Comparison of ENCODE assay signal across 23 mouse cellular contexts in the genomic region with DNA sequence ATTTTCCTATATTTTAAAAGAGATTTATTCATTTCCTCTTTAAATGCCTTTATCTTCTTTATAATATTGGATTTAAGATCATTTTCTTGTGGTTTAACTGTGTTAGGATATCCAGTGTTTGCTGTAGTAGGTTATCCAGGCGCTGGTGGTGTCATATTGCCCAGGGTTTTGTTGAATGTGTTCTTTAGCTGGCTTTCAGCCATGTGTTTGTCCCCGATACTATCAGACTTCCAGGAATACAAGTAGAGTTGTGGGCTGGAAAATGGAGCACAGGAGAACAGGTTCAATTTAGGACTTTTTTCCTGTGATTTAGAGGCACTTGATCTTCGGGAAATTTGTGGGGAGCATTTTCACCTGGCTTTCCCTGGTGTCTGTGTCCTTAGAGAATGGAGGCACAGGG. TPM values are rescaled to one million over a fixed set of nuclear protein-coding genes. Genes with fewer than 3 reads are reported as not detected.
DNase-seq lines count a peak whose midpoint lies in the region; ATAC-seq and TF ChIP-seq lines count a peak whose summit lies in the region.
"Had no signal": no experiment of that assay in that cellular context is flagged by ENCODE, and none has a peak within 500 bp of the region (broad histone marks: within the 10 kb centered on the region; RNA-seq: fewer than 3 reads in every experiment).

No protein-coding gene starts in this region.

- H3K9ac ChIP-seq in liver, adult 2 months (ENCODE audit: low read depth, low read length), result 0 out of 2 replicates have a peak overlapping the region, but pooled peaks have one; percentile 18
- no peak overlapping the region for H3K9ac ChIP-seq in liver, embryonic 12.5 days
- no peak overlapping the region for H3K9ac ChIP-seq in liver, postnatal 0 days (replicated peaks)
- no peak overlapping the region for H3K9ac ChIP-seq in liver, embryonic 11.5 days (ENCODE audit: low read depth, low read length)

- H3K4me1 ChIP-seq in liver, adult 2 months (ENCODE audit: control insufficient read depth, insufficient read depth, low read length), result peaks cover 6% of the 10 kb centered on the region
- H3K4me1 ChIP-seq in liver, embryonic 12.5 days, result no peaks in the 10 kb centered on the region
- H3K4me1 ChIP-seq in liver, postnatal 0 days (ENCODE audit: insufficient read depth), result peaks cover 2% of the 10 kb centered on the region
- H3K4me1 ChIP-seq in liver, embryonic 11.5 days (replicated peaks; ENCODE audit: control insufficient read depth, insufficient read depth, low read length), result no peaks in the 10 kb centered on the region

- no peak overlapping the region for H3K4me2 ChIP-seq in liver, embryonic 12.5 days
- H3K4me2 ChIP-seq in liver, postnatal 0 days (ENCODE audit: low read depth, low read length), result no peak overlapping the region
- no peak overlapping the region for H3K4me2 ChIP-seq in liver, embryonic 11.5 days

- H3K9me3 ChIP-seq in liver, embryonic 12.5 days (replicated peaks), result peaks cover 8% of the 10 kb centered on the region; the same call in 1 of the 2 replicates
- no peaks in the 10 kb centered on the region for H3K9me3 ChIP-seq in liver, postnatal 0 days (ENCODE audit: low read length)
- H3K9me3 ChIP-seq in liver, embryonic 11.5 days (ENCODE audit: control insufficient read depth, low read length), result 0 out of 2 replicates have a peak, but pooled peaks cover 3% of the 10 kb centered on the region
- H3K9me3 ChIP-seq: G1E had no signal

- peak overlapping the region; percentile 73 for H3K27ac ChIP-seq in liver, adult 2 months (replicated peaks; ENCODE audit: insufficient read depth, low read depth, low read length)
- no peak overlapping the region for H3K27ac ChIP-seq in liver, embryonic 12.5 days
- peak overlapping the region; percentile 69 for H3K27ac ChIP-seq in liver, postnatal 0 days (ENCODE audit: low read depth)
- no peak overlapping the region for H3K27ac ChIP-seq in liver, embryonic 11.5 days (ENCODE audit: low read depth, low read length)

- no peaks in the 10 kb centered on the region; the same call in 1 of the 2 replicates for H3K79me2 ChIP-seq in liver, adult 2 months (ENCODE audit: control insufficient read depth, insufficient read depth, low read length)

- WGBS in liver, adult 2 months, result 12% methylated on average over 3 of the region's 3 CpGs
- WGBS in liver, embryonic 12.5 days (ENCODE audit: insufficient replicate concordance), result 36% methylated on average over 3 of the region's 3 CpGs
- 47% methylated on average over 3 of the region's 3 CpGs for WGBS in liver, postnatal 0 days (ENCODE audit: insufficient replicate concordance)
- WGBS in liver, embryonic 11.5 days, result 64% methylated on average over 3 of the region's 3 CpGs

- TF ChIP-seq CTCF in liver, adult 2 months (IDR thresholded peaks at IDR 0.05; ENCODE audit: low read depth, low read length), result no peak
- no peak for TF ChIP-seq CTCF in liver, postnatal 0 days (IDR thresholded peaks at IDR 0.05; ENCODE audit: low read depth)

- peak overlapping the region; percentile 45 for H3K4me3 ChIP-seq in liver, adult 2 months (ENCODE audit: insufficient read depth, low read depth, low read length)
- H3K4me3 ChIP-seq in liver, embryonic 12.5 days, result no peak overlapping the region
- no peak overlapping the region for H3K4me3 ChIP-seq in liver, postnatal 0 days (ENCODE audit: low read depth, low read length)
- H3K4me3 ChIP-seq in liver, embryonic 11.5 days (ENCODE audit: low read depth, low read length), result no peak overlapping the region

- TF ChIP-seq EP300 in liver, postnatal 0 days (IDR thresholded peaks at IDR 0.05; ENCODE audit: low read depth), result no peak

- H3K36me3 ChIP-seq in liver, adult 2 months (ENCODE audit: control insufficient read depth, insufficient read depth, low read length), result peaks cover 7% of the 10 kb centered on the region
- no peaks in the 10 kb centered on the region for H3K36me3 ChIP-seq in liver, embryonic 12.5 days
- H3K36me3 ChIP-seq in liver, postnatal 0 days (replicated peaks; ENCODE audit: insufficient read depth, low read length), result no peaks in the 10 kb centered on the region
- H3K36me3 ChIP-seq in liver, embryonic 11.5 days (ENCODE audit: control insufficient read depth, insufficient read depth, low read length), result no peaks in the 10 kb centered on the region
- H3K36me3 ChIP-seq: G1E had no signal

- DNase-seq in liver, adult 2 months (ENCODE audit: extremely low read depth, low read depth, low spot score), result peak; percentile 84
- DNase-seq in liver, postnatal 0 days, result peak; percentile 33
- no peak for DNase-seq in liver, embryonic 11.5 days (ENCODE audit: low spot score)
- DNase-seq: adrenal gland, adult 2 months; adrenal gland, adult 8-10 months; adrenal gland, postnatal 10 days; adrenal gland, postnatal 14 days; adrenal gland, postnatal 25 days; adrenal gland, postnatal 36 days; B cell, adult 2 months; cerebellum, adult 11 months; cerebellum, adult 11-12 months; cerebellum, adult 18-20 months had no signal

- H3K27me3 ChIP-seq in liver, adult 2 months (ENCODE audit: control insufficient read depth, insufficient read depth, low read length), result no peaks in the 10 kb centered on the region; the same call in 1 of the 2 replicates
- no peaks in the 10 kb centered on the region for H3K27me3 ChIP-seq in liver, embryonic 12.5 days (replicated peaks)
- H3K27me3 ChIP-seq in liver, postnatal 0 days (ENCODE audit: insufficient read depth, low read length), result no peaks in the 10 kb centered on the region
- H3K27me3 ChIP-seq in liver, embryonic 11.5 days (replicated peaks; ENCODE audit: control insufficient read depth, insufficient read depth, low read length), result no peaks in the 10 kb centered on the region
- H3K27me3 ChIP-seq: CH12.LX, Patski had no signal

- no peak for ATAC-seq in liver, embryonic 12.5 days
- peak; percentile 86 for ATAC-seq in liver, postnatal 0 days
- no peak for ATAC-seq in liver, embryonic 11.5 days (replicated peaks; ENCODE audit: low FRiP score)
- ATAC-seq: activated CD4-positive, CD25-positive, alpha-beta regulatory T cell, adult 4 months; CD4-positive, CD25-positive, alpha-beta regulatory T cell, adult 4 months; Patski had no signal

- TF ChIP-seq POLR2A in liver, adult 2 months (IDR thresholded peaks at IDR 0.05; ENCODE audit: extremely low read depth, insufficient read depth, low read length), result no peak

RNA-seq across cellular contexts. Expression of a gene that starts 19.8 kb away (rescaled TPM):
- total RNA-seq in liver, adult 2 months (2014; rRNA removed), result 1,515 and 1,916 TPM in 2 replicates
- 1,145 and 1,548 TPM in 2 replicates for polyA plus RNA-seq in liver, adult 2 months (2012; rRNA removed)
- not detected in 2 replicates for polyA plus RNA-seq in liver, embryonic 12.5 days (2016; fragmentation: Nextera tagmentation; extraction: Ambion mirVana)
- polyA plus RNA-seq in liver, postnatal 0 days (2015; fragmentation: Nextera tagmentation; extraction: Ambion mirVana), result 0.31 and 0.33 TPM in 2 replicates
- not detected in 2 replicates for polyA plus RNA-seq in liver, embryonic 11.5 days (2014; fragmentation: Nextera tagmentation; extraction: Ambion mirVana)
- total RNA-seq: adrenal gland, postnatal 25 days; CH12.LX; ES-E14; MEL had no signal
- polyA plus RNA-seq: activated CD4-positive, CD25-positive, alpha-beta regulatory T cell, adult 4 months; brain, embryonic 14.5 days; C2C12; CD4-positive, CD25-positive, alpha-beta regulatory T cell, adult 4 months; G1E; Patski had no signal

Comparison
In these comparisons a context has a peak if more than half of its experiments do, and no peak if none do; other contexts are left out.
1. H3K27ac ChIP-seq: peak in liver, adult 2 months (single experiment) and liver, postnatal 0 days (single experiment); none in liver, embryonic 12.5 days (single experiment) and liver, embryonic 11.5 days (single experiment).
2. RNA of a gene that starts 19.8 kb away (polyA plus RNA-seq): 1,145 to 1,548 TPM in liver, adult 2 months; 0.31 to 0.33 TPM in liver, postnatal 0 days, not detected in liver, embryonic 12.5 days and not detected in liver, embryonic 11.5 days; every median in the first group is over 100 times any median in the second.